Mouse (Mus musculus) kidney, adult 2 months (tissue): Measurements from ENCODE around the gene Cntf. TPM values are rescaled to one million over a fixed set of nuclear protein-coding genes. Genes with fewer than 3 reads are reported as not detected.

Experiments used
- DNase-seq: peaks from one replicate; pipeline ENCODE4 v3.0.0; 2021
- H3K27ac ChIP-seq: fragments of 200-500 bp; 2 replicates; pipeline ENCODE4 v1.5.1; 2012; ENCODE audit warnings: low read depth, low read length, control low read depth, inconsistent platforms; ENCODE audit not compliant: insufficient read depth
- H3K27me3 ChIP-seq: fragments of 200-500 bp; replicated peaks from 2 replicates; pipeline ENCODE4 v1.6.1; 2012; ENCODE audit warnings: mild to moderate bottlenecking, moderate library complexity, low read length, inconsistent platforms; ENCODE audit not compliant: control insufficient read depth, insufficient read depth
- H3K36me3 ChIP-seq: fragments of 200-500 bp; 2 replicates; pipeline ENCODE4 v1.6.1; 2012; ENCODE audit warnings: mild to moderate bottlenecking, moderate library complexity, low read length, inconsistent platforms; ENCODE audit not compliant: control insufficient read depth, insufficient read depth
- H3K4me1 ChIP-seq: fragments of 200-500 bp; 2 replicates; pipeline ENCODE4 v1.6.1; 2011; ENCODE audit warnings: low read length; ENCODE audit not compliant: control insufficient read depth, insufficient read depth
- H3K4me3 ChIP-seq: fragments of 200-500 bp; 2 replicates; pipeline ENCODE4 v1.5.1; 2011; ENCODE audit warnings: mild to moderate bottlenecking, low read depth, low read length, control low read depth; ENCODE audit not compliant: insufficient read depth
- CTCF ChIP-seq: fragments of 200-500 bp; conservative IDR thresholded peaks from 2 replicates; pipeline ENCODE4 v1.5.1; 2011; ENCODE audit warnings: low read depth, mild to moderate bottlenecking, control low read depth, low read length, moderate library complexity, mixed read lengths; ENCODE audit not compliant: insufficient read depth, insufficient read length
- POLR2A ChIP-seq: fragments of 200-500 bp; IDR thresholded peaks from one replicate; pipeline ENCODE4 v1.6.1; 2011; ENCODE audit warnings: low read depth, low read length, control low read depth
- WGBS: fragments of 180-500 bp; shearing (Covaris S2); methylation state at CpG from one replicate; pipeline ENCODE4 v1.1.7; 2018; 5-methylcytosine and 5-hydroxymethylcytosine counted together
- polyA plus RNA-seq: library from polyadenylated mRNA; depleted of rRNA; stranded (reverse); fragments of >200 nt; gene quantifications from 2 replicates; pipeline ENCODE4 v1.2.3, GENCODE M21; 2012; rRNA removed

The Cntf gene
- 2.9 and 3.6 TPM in 2 replicates for polyA plus RNA-seq

- TF ChIP-seq POLR2A (no peak), CTCF (no peak)
These were observed at the start of gene Cntf for GRCm38 (mm10) chr19:12765308-12765707. TSS of gene Cntf (minus strand) at chr19:12765632.

DNA sequence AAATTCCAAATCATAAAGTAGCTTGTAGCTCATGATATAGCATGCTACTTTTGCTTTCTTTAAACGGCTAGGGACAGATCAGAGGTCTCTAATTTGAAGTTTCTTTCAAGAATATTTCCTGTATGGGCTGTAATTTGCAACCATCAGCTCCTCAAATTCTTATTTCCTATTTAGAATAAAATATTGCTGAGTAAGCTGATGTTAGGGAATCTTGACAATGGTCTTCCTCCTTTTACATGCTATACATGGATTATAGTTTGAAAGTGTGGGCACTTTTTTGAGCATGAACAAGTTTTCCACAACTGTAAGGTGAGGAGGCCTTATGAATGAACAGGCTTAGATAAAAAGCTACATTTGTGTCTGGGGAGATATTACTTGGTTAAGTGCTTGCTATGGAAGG is 48.5 kb upstream of the Cntf start:
- DNase-seq: no peak
- H3K36me3 ChIP-seq: no peaks in the 10 kb centered on the region
- 67% methylated on average over 1 of the region's 1 CpGs for WGBS
- H3K4me3 ChIP-seq: no peak overlapping the region
- no peak overlapping the region for H3K27ac ChIP-seq
- no peaks in the 10 kb centered on the region for H3K4me1 ChIP-seq
- H3K27me3 ChIP-seq: no peaks in the 10 kb centered on the region
- TF ChIP-seq CTCF: no peak
- TF ChIP-seq POLR2A: no peak

More at GRCm38 (mm10) chr19:12765308-12765707, at the start of gene Cntf:
- H3K27ac ChIP-seq: no peak within 1 kb of the TSS
- H3K4me1 ChIP-seq: no peaks in the 10 kb centered on the region
- DNase-seq: no peak
- H3K36me3 ChIP-seq: peaks cover 8% of the 10 kb centered on the region
- H3K4me3 ChIP-seq: no peak within 1 kb of the TSS
- no peaks in the 10 kb centered on the region for H3K27me3 ChIP-seq
- WGBS: 39% methylated on average over 7 of the region's 7 CpGs

DNA sequence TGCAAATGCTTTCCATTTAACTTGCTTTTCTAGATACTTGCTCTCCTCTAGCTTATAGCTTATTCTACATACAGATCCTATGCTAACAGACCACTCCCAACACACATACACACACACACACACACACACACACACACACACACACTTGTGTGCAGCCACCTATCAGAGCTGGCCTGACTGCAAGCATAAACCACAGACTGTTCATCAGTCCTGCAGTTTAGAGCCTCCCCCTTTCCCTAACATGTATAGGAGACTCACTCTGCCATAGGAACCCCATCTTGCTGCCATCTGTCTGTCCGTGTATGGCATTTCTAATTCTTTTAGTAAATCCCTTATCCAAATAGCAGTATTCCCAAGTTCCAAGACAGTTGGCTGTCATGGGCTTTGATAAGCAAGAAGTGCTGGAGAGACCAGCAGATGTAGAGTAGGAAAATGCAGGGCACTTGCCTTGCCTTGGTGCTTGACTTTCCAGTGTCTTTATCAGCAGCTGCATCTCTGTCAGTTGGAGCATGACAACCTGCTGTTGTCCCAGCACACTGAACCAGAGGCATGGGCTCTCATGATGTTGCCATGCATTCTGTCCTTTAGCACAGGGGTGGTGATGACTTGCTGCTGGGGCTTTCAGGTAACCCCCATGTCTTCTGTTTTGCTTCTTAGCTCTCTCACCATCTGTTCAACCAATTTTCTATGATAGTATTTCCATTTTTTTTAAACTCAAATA is 47.4 kb upstream of the Cntf start:
- Histone ChIP-seq H3K27ac (no peak overlapping the region), H3K4me1 (no peaks in the 10 kb centered on the region), H3K36me3 (no peaks in the 10 kb centered on the region), H3K4me3 (no peak overlapping the region), H3K27me3 (no peaks in the 10 kb centered on the region)
- no peak for DNase-seq
- TF ChIP-seq CTCF (no peak), POLR2A (no peak)
- WGBS: 71% methylated on average over 1 of the region's 1 CpGs

GRCm38 (mm10) chr19:12806214-12806613 is 40.8 kb upstream of the Cntf start:
- DNase-seq: no peak
- H3K4me3 ChIP-seq: no peak overlapping the region
- H3K27me3 ChIP-seq: no peaks in the 10 kb centered on the region
- no peak overlapping the region for H3K27ac ChIP-seq
- no peaks in the 10 kb centered on the region for H3K36me3 ChIP-seq
- no peaks in the 10 kb centered on the region for H3K4me1 ChIP-seq
- TF ChIP-seq POLR2A (no peak), CTCF (no peak)
- WGBS: 71% methylated on average over 2 of the region's 2 CpGs

DNA sequence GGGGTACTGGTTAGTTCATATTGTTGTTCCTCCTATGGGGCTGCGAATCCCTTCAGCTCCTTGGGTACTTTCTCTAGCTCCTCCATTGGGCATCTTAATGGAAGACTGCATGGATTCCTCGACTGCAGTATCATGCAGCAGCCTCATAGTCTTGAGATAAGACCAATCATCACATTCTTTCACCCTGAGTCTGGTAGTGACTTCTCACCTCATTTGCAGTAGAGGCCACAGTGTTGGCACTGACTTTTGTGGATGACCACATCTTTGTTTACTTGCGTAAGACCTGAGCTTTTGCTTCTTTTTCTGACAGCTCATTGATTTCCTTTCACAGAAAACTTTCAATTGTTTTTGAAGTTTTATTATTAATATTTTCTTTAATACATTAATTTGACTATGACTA is 40.3 kb upstream of the Cntf start:
- no peak overlapping the region for H3K4me3 ChIP-seq
- WGBS: 87% methylated on average over 3 of the region's 3 CpGs
- H3K27me3 ChIP-seq: no peaks in the 10 kb centered on the region
- no peaks in the 10 kb centered on the region for H3K4me1 ChIP-seq
- H3K36me3 ChIP-seq: no peaks in the 10 kb centered on the region
- no peak overlapping the region for H3K27ac ChIP-seq
- no peak for TF ChIP-seq CTCF
- TF ChIP-seq POLR2A: no peak
- DNase-seq: no peak

DNA sequence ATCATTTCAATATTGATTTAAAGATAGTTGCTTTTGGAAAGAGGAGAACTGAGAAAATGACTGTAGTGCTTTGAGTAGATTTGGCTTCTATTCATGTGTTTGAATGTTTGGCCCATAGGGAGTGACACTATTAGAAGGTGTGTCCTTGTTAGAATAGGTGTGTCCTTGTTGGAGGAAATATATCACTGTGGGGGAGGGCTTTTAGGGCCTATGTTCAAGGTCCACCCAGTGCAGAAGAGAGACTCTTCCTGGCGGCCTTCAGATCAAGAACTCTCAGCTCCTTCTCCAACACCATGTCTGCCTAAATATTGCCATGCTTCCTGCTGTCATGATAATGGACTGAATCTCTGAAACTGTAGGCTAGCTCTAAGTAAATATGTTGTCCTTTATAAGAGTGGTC is 38.8 kb upstream of the Cntf start:
- Histone ChIP-seq H3K27ac (no peak overlapping the region), H3K4me3 (no peak overlapping the region), H3K27me3 (no peaks in the 10 kb centered on the region), H3K36me3 (no peaks in the 10 kb centered on the region), H3K4me1 (no peaks in the 10 kb centered on the region)
- 86% methylated on average over 1 of the region's 1 CpGs for WGBS
- no peak for TF ChIP-seq POLR2A
- TF ChIP-seq CTCF: no peak
- DNase-seq: no peak

DNA sequence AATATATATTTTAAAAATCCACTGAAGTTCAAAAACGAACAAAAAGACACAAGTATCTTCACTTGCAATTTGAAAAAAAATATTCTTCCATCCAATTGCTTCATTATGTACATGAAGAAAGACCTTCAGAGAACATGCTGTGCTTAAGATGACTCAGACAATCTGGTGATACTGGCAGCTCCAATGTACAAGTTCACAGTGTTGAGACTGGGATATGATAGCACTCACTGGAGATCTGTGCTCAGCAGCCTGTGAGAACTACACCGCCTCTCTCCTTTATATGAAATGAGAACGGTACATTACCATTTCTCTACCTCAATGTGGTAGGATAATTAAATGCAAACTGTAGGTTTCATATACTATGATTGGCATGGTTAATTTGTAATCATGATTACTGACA is 37.4 kb upstream of the Cntf start:
- Histone ChIP-seq H3K4me3 (no peak overlapping the region), H3K36me3 (no peaks in the 10 kb centered on the region), H3K27ac (no peak overlapping the region), H3K27me3 (no peaks in the 10 kb centered on the region), H3K4me1 (no peaks in the 10 kb centered on the region)
- WGBS: 79% methylated on average over 3 of the region's 3 CpGs
- TF ChIP-seq POLR2A (no peak), CTCF (no peak)
- DNase-seq: no peak

DNA sequence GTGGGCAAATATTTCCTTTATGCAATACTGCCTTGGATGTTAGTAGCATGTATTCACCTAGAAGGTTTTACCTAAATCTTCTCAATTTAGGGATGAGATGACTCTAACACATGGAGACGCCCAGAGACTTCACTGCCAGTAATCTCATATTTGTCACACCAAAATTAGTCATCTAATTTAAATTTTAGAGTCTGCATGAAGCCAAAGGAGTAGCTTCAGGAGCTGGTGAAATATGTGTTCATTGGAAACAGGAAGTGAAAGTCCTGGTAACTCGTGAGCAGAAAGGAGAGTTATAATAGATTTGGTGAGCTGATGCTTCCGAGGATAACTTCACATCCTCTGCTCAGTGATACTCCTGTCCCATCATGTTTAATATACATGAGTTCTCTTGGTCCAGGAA is 35.6 kb upstream of the Cntf start:
- Histone ChIP-seq H3K36me3 (no peaks in the 10 kb centered on the region), H3K4me3 (no peak overlapping the region), H3K27me3 (no peaks in the 10 kb centered on the region), H3K4me1 (no peaks in the 10 kb centered on the region), H3K27ac (no peak overlapping the region)
- WGBS: 71% methylated on average over 3 of the region's 3 CpGs
- no peak for TF ChIP-seq CTCF
- no peak for TF ChIP-seq POLR2A
- no peak for DNase-seq
